Mouse (Mus musculus) activated CD4-positive, CD25-positive, alpha-beta regulatory T cell, adult 4 months (primary cell): ENCODE measurements around the gene Arl8b. TPM values are rescaled to one million over a fixed set of nuclear protein-coding genes. Genes with fewer than 3 reads are reported as not detected.
"Not testable (repeated sequence)": the region's sequence is repeated elsewhere in the genome, so short reads cannot be mapped to it uniquely, and the experiment has no call there.

Experiments
- ATAC-seq: one replicate; pipeline ENCODE4 v1.8.0; 2017
- polyA plus RNA-seq, 2 experiments: library from polyadenylated mRNA; unstranded; fragments of 100-300 nt; shearing (Covaris generic); gene quantifications; one replicate each; pipeline ENCODE4 v1.2.1; 2017

The Arl8b gene
- polyA plus RNA-seq, 2 experiments from 2014 or later: 41.0 to 42.6 TPM

- ATAC-seq: no peak
These were observed 54.2 kb downstream of the Arl8b start for GRCm38 (mm10) chr6:108837081-108837480.

DNA sequence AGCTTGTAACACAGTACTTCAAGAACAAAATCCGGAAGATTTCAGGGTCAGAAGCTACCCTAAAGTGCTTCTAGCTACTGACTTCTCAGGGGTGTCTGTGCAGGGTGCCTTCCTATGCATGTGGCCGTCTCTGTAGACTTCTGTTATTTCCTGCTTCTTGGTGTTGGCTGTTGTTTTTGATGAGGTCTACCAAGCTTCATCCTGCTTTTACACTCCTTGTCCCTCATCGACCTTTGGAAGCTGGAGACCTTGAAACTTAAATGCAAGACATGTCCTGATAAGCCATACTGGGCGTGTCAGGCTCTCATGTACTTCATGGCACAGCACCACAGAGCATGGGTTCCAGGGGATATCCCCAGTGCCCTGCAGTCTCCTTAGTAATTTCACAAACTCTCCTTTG is 55.1 kb downstream of the Arl8b start:
- no peak for ATAC-seq

GRCm38 (mm10) chr6:108839432-108839831 is 56.5 kb downstream of the Arl8b start:
- no peak for ATAC-seq

GRCm38 (mm10) chr6:108840861-108841640 is 58.2 kb downstream of the Arl8b start:
- ATAC-seq: no peak

DNA sequence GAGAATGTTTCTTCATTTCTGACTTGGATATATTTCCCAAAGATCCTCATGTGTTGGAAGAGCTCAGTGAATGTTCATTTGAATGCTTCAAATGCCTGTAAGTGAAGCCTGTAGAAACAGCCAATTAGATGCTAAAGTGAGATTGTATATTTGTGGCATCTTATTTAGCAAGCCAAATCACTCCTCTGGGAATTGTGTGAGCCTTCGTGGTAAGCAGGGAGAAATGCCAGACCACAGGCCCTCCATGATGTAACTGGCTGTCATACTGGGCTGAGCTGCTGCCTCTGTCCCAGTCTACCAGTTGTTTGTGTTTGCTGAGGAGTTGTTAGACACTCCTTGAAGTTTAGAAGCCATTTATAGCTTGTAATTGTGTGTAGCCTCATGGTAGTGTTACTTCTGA is 60.8 kb downstream of the Arl8b start:
- ATAC-seq: no peak

- peak; percentile 75 for ATAC-seq
These were observed 61.2 kb downstream of the Arl8b start for GRCm38 (mm10) chr6:108844093-108844492.

DNA sequence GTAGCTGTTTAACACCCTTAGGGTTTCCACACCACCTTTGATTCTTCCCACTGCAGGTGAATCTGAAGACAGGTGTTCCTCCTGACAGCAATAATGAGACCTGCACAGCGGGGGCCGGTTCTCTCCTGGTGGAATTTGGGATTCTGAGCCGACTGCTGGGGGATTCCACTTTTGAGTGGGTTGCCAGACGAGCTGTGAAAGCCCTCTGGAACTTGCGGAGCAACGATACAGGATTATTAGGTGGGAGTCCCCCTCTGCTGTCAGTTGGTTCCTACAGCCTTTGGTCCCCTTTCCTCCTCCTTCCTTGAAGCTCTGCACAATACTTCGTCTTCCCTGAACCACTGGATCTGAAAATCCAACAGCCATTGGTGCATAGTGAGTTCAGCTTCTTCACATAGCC is 61.9 kb downstream of the Arl8b start:
- no peak for ATAC-seq

DNA sequence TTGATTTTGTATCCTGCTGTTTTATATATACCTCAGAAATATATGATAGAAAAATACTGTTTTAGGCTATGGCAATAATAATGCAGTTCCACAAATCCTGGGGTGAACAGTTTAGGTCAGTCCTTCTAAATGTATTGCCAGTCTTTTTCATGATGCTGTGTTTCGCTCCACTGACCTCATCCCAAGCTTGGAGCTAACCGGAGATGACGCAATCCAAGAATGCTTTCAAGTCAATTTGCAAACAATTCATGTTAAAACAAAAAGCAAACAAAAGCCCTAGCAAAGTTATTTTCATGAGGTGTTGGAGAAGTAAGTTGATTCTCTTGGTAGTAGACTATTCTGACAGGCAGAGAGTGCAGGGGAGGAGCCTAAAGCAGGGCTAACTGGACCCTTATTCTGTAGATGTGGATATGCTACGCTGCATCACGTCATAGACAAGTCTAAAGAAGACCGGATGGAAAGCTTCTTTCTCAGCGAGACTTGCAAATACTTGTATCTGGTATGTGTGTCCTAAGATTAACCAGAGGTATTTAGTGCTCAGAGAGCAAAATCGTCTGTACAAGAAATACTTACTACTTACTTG is 69.3 kb downstream of the Arl8b start:
- no peak for ATAC-seq

DNA sequence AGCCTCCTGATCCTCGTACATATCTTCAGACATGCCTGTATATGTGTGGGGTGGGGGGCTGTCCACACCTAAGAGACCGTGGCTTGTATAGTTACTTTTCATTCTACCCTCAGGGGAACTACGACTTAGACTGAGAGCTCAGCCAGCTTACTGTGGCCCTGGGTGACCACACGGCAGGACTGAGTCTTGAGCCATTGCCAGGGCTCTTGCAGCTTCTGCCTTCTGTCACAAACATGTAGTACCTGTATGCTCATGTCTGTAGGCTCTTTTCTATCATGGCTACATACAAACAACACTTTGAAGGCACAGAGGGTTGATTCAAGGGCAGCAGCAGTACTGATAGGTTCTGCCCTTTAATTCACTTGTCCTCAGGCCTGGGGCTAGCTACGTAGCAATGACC is 70.1 kb downstream of the Arl8b start:
- ATAC-seq: no peak

DNA sequence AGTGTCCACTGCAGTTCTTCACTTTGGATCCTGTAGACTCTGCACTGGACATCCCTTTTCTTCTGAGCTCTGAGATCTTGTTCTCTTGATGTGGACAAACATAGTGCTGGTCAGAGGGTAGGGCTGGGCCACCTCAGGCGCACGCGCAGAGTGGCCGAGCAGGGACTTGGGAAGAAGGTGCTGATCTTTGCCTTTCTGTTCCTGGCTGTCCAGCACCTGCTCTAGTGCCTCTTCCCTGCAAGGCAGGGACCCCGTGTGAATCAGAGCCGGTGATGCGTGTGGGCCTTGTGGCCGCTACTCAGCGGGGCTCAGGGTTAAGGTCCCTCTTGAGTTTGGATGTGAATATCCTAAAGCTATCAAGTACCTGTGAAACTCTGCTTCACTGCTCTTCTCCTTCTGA is 75.7 kb downstream of the Arl8b start:
- ATAC-seq: no peak

DNA sequence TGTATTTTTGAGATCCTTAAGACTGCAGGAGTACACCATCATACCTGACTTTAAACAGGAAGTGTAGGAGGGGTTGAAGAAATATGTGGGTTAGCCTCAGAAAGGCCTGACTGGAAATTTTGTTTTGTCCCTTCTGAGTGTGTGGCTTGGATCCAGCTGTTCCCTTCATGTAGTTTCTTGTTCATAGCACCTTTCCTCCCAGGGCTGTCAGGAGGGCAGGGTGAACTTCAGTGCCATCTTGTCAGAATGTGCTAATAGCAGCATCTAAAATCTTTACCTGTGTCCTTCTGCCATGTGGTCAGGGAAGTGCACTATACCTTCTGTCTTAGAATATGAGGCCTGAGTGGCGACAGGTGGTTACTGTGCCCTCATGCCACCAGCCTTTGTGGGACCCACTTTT is 78.3 kb downstream of the Arl8b start:
- peak; percentile 30 for ATAC-seq

GRCm38 (mm10) chr6:108862548-108862947 is 79.6 kb downstream of the Arl8b start:
- ATAC-seq: peak; percentile 26

DNA sequence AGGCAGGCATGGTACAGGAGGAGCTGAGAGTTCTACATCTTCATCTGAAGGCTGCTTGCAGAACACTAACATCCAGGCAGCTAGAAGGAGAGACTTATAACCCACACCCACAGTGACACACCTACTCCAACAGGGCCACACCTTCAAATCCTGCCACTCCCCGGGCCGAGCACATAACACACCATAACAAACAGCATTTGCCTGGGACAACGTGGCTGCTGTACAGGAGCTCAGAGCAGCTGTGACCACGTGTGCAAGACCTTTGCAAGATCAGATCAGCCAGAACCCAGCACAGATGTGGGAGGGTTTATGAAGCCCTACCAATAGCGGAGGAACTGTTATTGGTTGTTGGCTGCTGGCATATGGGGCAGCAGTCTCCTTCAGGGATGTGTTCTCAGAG is 83.4 kb downstream of the Arl8b start:
- no peak for ATAC-seq

GRCm38 (mm10) chr6:108869031-108869430 is 86.1 kb downstream of the Arl8b start:
- ATAC-seq: not testable (repeated sequence)

DNA sequence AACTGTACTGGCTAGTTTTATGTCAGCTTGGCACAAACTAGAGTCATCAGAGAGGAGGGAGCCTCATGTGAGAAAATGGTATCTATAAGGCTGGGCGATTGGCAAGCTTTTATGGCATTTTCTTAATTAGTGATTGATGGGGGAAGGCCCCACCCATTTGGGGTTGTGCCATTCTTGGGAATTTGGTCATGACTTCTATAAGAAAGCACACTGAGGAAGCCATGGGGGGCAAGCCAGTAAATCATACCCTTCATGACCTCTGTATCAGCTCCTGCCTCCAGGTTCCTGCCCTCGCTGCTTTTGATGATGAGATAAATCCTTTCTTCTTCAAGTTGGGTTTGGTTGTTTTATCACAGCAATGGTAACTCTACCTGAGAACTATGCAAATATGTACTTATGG is 87.5 kb downstream of the Arl8b start:
- ATAC-seq: no peak

- ATAC-seq: no peak
These were observed 88.4 kb downstream of the Arl8b start for GRCm38 (mm10) chr6:108871251-108871650.

Other genes with a start within 250 kb of the Arl8b start
- 100 to 1,000 TPM in 1 of 2 experiments, 10 to 100 TPM in 1; 73.9 to 107 TPM for gene Bhlhe40, start 122.5 kb upstream of the Arl8b start, polyA plus RNA-seq
- 10 to 100 TPM; 57.3 to 57.9 TPM for gene Edem1, start 45.5 kb downstream of the Arl8b start, polyA plus RNA-seq